Mouse (Mus musculus) liver, adult 2 months (tissue): ENCODE results near the gene Dcakd.

Source experiments
- CTCF ChIP-seq: fragments of 200-500 bp; IDR thresholded peaks from 2 replicates; pipeline ENCODE4 v1.5.1; 2011; ENCODE audit warnings: low read depth, low read length, control low read depth
- POLR2A ChIP-seq: fragments of 200-500 bp; IDR thresholded peaks from 2 replicates; pipeline ENCODE4 v1.6.1; 2011; ENCODE audit warnings: low read length, control low read depth; ENCODE audit not compliant: insufficient read depth; ENCODE audit errors: extremely low read depth

GRCm38 (mm10) chr11:103035007-103035406, 6.9 kb upstream of the Dcakd start:
- no peak for TF ChIP-seq POLR2A
- TF ChIP-seq CTCF = no peak
